Mouse (Mus musculus) megakaryocyte, embryonic 14.5 days (primary cell): ENCODE measurements around the gene 4930503B20Rik. TPM values are rescaled to one million over a fixed set of nuclear protein-coding genes. Genes with fewer than 3 reads are reported as not detected.

Experiments
- H3K27me3 ChIP-seq: replicated peaks from 2 replicates; pipeline ENCODE3; 2012; ENCODE audit warnings: inconsistent platforms
- H3K36me3 ChIP-seq: replicated peaks from 2 replicates; pipeline ENCODE3; 2012; ENCODE audit warnings: low read length, inconsistent platforms, mixed read lengths
- H3K4me1 ChIP-seq: 2 replicates; pipeline ENCODE4 v1.6.1; 2012; ENCODE audit warnings: inconsistent platforms
- H3K4me3 ChIP-seq: replicated peaks from 2 replicates; pipeline ENCODE3; 2012; ENCODE audit warnings: moderate library complexity, mild to moderate bottlenecking, inconsistent platforms
- H3K9me3 ChIP-seq: 2 replicates; pipeline ENCODE4 v1.6.1; 2012; ENCODE audit warnings: inconsistent platforms
- FLI1 ChIP-seq: IDR thresholded peaks from 2 replicates; pipeline ENCODE4 v1.6.1; 2012; ENCODE audit warnings: low read length, inconsistent platforms, mixed read lengths
- GATA1 ChIP-seq: IDR thresholded peaks from 3 replicates; pipeline ENCODE4 v1.6.1; 2012; ENCODE audit warnings: mixed read lengths, low read length, inconsistent platforms, borderline replicate concordance
- polyA plus RNA-seq: library from polyadenylated mRNA; stranded (reverse); fragments of >175 nt; gene quantifications from 2 replicates; pipeline ENCODE4 v1.2.3, GENCODE M21; 2012; ENCODE audit warnings: low replicate concordance; ENCODE audit not compliant: insufficient read depth

4930503B20Rik gene
- polyA plus RNA-seq, 1 experiment, result not detected

DNA sequence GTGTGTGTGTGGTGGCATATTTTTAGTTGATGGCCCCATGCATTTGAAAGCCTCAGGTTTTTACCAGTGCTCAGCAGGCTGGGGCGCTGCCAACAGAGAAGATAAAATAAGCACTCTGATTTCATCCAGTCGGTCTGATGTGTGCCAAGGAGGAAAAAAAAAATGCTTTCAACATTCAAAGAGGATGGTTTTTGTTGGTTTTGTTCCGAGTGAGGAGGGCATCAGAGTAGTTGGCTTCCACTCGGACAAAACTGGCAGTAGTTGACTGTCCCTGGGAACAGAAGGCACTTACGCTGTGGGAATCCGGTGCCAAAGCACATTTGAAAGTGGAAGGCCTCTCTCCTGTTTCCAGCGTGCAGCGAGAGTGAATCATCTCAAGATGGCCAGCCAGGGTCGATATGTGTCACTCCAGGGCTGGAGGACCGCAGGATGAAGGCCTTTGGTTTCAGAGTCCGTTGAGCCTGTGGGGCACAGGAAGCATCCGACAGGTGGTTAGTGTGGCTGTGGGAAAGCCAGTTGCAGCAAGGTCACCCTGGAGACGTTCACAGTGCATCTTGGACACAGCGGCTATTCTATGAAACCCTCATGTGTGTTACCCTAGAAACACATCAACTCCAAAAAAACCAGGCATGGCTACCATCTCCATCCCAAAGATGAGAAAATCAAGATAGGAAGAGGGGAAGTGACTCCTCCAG, 30.4 kb downstream of the 4930503B20Rik start:
- H3K27me3 ChIP-seq, result peaks cover 27% of the 10 kb centered on the region
- peaks cover 6% of the 10 kb centered on the region for H3K4me1 ChIP-seq
- no peaks in the 10 kb centered on the region for H3K9me3 ChIP-seq
- TF ChIP-seq GATA1 (no peak), FLI1 (no peak)
- H3K36me3 ChIP-seq, result no peaks in the 10 kb centered on the region
- no peak overlapping the region for H3K4me3 ChIP-seq

DNA sequence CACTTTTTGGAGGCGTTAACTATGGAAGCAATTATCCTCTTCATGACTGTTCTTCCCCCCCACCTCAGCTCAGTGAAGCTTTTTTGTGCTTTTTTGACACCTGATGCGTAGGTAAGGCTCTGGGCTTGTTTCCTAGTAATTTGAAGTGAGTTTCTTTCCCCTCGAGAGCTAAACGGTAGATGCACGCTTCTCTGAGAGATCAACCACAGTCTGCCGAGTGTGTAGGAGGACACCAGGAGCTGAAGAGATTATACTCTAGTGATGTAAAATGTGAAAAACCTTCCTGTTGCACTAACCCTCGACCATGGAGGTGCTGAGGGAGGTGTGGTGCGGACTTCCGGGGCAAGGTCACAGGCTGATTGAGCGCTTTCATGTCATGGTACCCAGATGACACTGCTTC, 31.0 kb downstream of the 4930503B20Rik start:
- no peak for TF ChIP-seq FLI1
- TF ChIP-seq GATA1, result no peak
- Histone ChIP-seq H3K27me3 (peaks cover 24% of the 10 kb centered on the region), H3K4me1 (peaks cover 6% of the 10 kb centered on the region), H3K36me3 (no peaks in the 10 kb centered on the region), H3K4me3 (no peak overlapping the region), H3K9me3 (no peaks in the 10 kb centered on the region)

DNA sequence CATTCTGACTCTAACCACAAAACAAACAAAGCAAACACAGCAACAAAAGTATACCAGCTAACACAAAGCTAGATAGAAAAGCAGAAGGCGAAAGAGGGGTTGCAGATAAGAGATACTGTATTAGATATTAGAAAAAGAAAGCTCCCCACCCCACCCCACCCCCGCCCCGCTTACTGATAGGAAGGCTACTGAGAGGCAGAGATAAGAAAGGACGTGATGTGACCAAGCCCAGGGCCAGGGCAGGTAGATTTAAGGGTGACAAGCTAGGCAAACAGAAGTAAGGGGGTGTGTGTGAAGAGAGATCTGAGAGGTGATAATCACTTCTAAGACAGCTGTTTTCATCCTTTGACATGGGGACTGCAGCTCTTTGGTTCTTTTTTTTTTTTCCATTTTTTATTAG, 32.8 kb downstream of the 4930503B20Rik start:
- Histone ChIP-seq H3K9me3 (no peaks in the 10 kb centered on the region), H3K36me3 (no peaks in the 10 kb centered on the region), H3K27me3 (peaks cover 22% of the 10 kb centered on the region), H3K4me3 (no peak overlapping the region), H3K4me1 (peaks cover 6% of the 10 kb centered on the region)
- TF ChIP-seq FLI1 (no peak), GATA1 (no peak)

DNA sequence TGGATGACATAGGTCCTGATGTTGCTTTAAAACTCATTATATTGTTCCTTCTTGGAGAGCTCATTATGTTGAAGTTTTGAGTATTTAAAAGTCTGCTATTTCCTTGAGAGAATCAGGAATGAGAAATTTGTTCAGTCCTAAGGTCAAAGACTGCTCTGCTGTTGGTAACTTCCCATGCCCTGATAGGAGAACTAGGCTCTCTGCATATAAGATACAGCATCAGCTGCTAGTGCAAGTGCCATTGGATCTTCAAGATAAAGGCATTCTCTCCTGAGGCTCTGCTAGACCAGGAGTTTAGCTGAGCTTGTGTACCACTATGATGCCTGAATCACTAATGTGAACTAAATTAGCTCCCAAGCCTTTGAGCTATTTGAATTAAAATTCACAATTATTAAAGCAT, 33.2 kb downstream of the 4930503B20Rik start:
- peaks cover 6% of the 10 kb centered on the region for H3K4me1 ChIP-seq
- no peak overlapping the region for H3K4me3 ChIP-seq
- no peaks in the 10 kb centered on the region for H3K9me3 ChIP-seq
- no peak for TF ChIP-seq GATA1
- no peak for TF ChIP-seq FLI1
- H3K27me3 ChIP-seq, result peaks cover 21% of the 10 kb centered on the region
- no peaks in the 10 kb centered on the region for H3K36me3 ChIP-seq

DNA sequence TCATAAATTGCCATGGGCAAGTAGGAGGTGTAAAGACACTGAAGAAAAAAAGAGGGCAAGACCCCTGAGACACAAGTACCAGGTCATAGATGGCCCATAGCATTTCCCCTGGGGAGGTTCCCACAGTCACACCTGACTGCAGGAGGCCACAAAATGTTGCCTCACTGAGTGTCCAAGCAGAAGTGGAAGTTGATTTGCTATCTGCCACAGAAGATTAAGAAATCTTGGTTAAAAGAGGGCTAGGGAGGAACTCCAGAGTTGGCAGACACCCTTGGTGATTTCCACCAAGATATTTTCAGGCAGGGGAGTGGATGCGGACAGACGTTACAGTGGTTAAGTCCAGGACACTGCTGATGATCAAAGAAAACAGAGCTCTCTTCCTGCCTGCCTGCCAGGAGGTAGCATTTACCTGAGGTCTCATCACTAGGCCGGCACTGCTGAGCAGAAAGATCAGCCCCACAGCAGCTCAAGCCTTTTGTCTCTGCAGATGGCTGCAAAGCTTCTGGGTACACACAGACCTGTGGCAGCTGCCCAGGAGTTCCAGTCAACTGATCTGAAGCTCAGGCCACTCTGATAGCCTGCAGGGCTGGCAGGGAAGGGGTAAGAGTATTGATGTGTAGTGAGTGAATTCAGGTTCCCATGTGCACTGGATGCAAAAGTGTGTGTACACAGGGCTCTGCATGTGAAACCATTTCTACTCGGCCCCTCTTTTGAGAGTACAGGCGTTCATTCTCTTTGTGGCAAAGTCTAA, 34.4 kb downstream of the 4930503B20Rik start:
- Histone ChIP-seq H3K4me3 (no peak overlapping the region), H3K9me3 (no peaks in the 10 kb centered on the region), H3K27me3 (peaks cover 12% of the 10 kb centered on the region), H3K36me3 (no peaks in the 10 kb centered on the region), H3K4me1 (peaks cover 6% of the 10 kb centered on the region)
- TF ChIP-seq FLI1 (no peak), GATA1 (no peak)

DNA sequence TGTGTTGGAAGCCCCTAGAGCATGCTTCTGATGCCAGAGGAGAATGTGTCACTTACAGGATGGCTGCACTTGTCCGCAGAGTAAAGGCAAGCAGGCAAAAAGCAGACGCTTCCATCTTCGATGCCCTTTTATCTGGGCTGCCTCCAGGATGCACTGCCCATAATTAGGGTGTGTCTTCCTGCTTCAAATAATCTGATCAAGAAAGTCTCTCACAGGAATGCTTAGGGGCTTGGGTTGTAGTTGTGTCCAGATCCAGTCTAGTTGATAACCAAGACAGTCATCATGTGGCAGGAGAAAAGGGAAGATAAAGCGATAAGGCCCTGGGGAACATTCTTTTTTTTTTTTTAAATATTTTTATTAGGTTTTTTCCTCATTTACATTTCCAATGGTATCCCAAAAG, 35.6 kb downstream of the 4930503B20Rik start, which contains the start of gene Dnase2b:
TSS of gene Dnase2b (minus strand) at position 101 of the 400 bp plus-strand sequence.
- H3K4me3 ChIP-seq, result no peak within 1 kb of the TSS
- H3K36me3 ChIP-seq, result no peaks in the 10 kb centered on the region
- H3K9me3 ChIP-seq, result no peaks in the 10 kb centered on the region
- TF ChIP-seq GATA1 (no peak), FLI1 (no peak)
- H3K4me1 ChIP-seq, result peaks cover 9% of the 10 kb centered on the region
- H3K27me3 ChIP-seq, result peaks cover 6% of the 10 kb centered on the region

DNA sequence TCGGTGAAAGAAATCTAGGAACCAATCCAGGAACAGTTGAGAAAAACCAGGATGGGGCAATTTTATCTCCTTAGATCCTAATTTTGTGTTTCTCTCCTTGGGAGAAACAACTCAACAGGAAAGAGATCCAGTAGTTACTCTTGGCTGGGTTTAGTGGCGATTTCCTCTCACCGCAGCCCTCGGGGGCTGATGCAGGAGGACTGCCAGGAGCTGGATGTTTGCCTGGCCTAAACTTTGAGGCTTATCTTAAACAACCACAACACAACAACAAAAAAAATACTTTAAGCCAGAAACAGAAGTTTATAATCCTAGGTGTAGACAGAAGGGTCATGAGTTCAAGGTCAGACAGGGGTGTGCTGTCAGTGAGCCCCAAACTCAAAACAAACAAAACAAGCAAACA, 39.3 kb downstream of the 4930503B20Rik start:
- H3K4me3 ChIP-seq, result no peak overlapping the region
- TF ChIP-seq FLI1 (no peak), GATA1 (no peak)
- H3K9me3 ChIP-seq, result no peaks in the 10 kb centered on the region
- peaks cover 5% of the 10 kb centered on the region for H3K27me3 ChIP-seq
- no peaks in the 10 kb centered on the region for H3K36me3 ChIP-seq
- peaks cover 19% of the 10 kb centered on the region for H3K4me1 ChIP-seq

DNA sequence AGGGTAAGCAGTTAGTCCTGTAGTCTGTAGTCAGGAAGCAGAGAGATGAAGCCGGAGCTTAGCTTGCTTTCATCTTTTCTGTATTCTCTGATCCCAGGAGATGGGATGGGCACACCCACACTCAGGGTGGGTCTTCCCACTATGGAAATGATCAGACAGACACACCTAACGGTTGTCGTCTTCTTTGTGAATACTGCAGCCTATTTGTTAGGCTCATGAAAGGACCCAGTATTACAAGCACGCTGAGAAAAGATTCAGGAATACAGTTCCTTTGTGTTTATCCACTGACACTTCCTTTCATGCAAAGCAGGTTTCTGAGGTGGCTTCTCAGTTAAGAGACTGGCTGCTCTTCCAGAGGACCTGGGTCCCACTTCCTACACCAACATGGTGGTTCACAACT, 39.9 kb downstream of the 4930503B20Rik start:
- Histone ChIP-seq H3K9me3 (no peaks in the 10 kb centered on the region), H3K27me3 (peaks cover 4% of the 10 kb centered on the region), H3K36me3 (no peaks in the 10 kb centered on the region), H3K4me1 (peaks cover 19% of the 10 kb centered on the region), H3K4me3 (no peak overlapping the region)
- TF ChIP-seq GATA1, result no peak

DNA sequence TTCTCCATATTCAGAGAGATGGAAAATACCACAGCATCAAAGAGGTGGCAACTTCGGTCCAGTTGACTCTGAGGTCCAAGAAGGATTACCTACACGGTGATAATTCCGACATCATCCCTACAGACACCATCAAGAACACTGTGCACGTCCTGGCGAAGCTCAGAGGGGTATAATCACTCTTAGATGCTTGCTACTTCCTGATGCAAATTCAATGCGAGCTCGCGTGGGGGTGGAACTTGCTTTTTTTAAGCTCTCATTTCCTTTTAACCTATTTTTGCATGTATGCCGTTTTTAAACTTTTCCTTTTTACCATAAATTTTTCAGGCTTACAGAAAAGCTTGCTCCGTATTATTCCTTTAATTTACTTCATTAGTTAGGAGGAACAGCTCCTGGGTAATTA, 40.8 kb downstream of the 4930503B20Rik start:
- TF ChIP-seq FLI1 (no peak), GATA1 (no peak)
- Histone ChIP-seq H3K36me3 (no peaks in the 10 kb centered on the region), H3K9me3 (no peaks in the 10 kb centered on the region), H3K4me3 (no peak overlapping the region), H3K27me3 (peaks cover 4% of the 10 kb centered on the region), H3K4me1 (peaks cover 19% of the 10 kb centered on the region)

DNA sequence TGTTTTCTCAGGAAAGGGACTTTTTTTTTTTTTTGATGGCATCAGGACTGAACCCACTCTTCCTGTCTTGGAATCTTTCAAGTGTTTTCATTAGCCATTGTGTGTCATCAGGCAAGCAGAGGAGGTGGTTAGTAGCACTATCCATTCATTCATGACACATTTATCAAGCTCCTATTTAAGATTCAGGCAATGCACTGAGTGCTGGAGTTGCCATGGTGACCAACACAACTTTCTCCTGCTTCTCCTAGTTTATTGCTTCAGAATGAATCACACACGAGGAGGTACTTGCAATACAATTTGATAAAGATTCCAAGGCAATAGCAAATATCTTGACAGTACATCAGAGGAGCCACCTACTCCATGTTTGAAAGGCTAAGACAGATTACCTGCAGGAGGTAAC, 43.7 kb downstream of the 4930503B20Rik start:
- no peak for TF ChIP-seq GATA1
- TF ChIP-seq FLI1, result no peak

More for the DNA sequence above, 43.7 kb downstream of the 4930503B20Rik start:
- peaks cover 2% of the 10 kb centered on the region for H3K27me3 ChIP-seq
- H3K4me1 ChIP-seq, result peaks cover 26% of the 10 kb centered on the region
- no peak overlapping the region for H3K4me3 ChIP-seq
- no peaks in the 10 kb centered on the region for H3K36me3 ChIP-seq
- H3K9me3 ChIP-seq, result no peaks in the 10 kb centered on the region
